Mouse (Mus musculus): Measurements from ENCODE around the gene Dnajb14. TPM values are rescaled to one million over a fixed set of nuclear protein-coding genes. Genes with fewer than 3 reads are reported as not detected.
A peak's percentile ranks its signal among the peaks of the same experiment; 100 is the strongest.

Gene Dnajb14
- polyA plus RNA-seq, 1 experiment from 2014 or later: 12.3 TPM

DNA sequence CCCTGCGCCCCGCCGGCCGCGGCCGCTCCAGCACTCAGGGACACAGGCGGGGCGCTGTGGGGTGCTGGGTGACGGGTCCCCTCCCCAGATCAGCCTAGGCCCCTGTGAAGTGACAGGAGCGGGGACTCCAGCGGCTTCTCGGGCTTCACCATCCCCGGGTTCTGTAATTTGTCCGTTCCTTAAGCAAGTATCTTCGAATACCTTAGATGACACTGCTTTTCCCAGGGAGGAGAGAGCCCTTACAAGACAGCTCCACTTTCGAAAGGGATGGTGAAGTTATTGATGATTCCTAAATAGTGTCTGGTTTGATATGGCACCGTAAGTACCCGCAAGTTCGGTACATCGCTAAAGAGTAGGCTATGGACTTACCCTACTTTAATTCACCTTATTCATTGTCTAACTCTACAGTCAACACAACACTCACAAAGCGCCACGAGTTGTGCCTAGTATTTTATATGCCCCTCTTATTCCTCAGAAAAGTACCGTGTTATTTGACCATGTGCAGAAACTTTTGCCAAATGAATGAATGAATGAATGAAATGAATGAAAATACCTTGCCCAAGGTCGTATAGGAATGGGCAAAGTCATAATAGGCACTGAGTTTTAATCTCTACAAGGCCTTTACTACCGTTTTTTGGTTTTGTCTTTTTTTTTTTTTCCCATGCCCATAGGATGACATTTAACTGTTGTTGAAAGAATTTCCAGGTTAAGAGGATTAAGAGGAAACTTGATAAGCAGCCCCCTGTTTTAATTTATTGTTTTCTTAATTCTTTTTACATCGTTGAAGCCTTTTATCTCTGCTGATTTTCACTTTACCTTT, 829 bp downstream of the Dnajb14 start:
- Histone ChIP-seq H3K4me3 (ENCODE audit: low read length) (peak overlapping the region; percentile 74), H3K9me3 (ENCODE audit: control insufficient read depth, low read length) (no peaks in the 10 kb centered on the region), H3K27me3 (ENCODE audit: control insufficient read depth, insufficient read depth, low read length) (no peaks in the 10 kb centered on the region), H3K9ac (ENCODE audit: low read depth, low read length) (peak overlapping the region; percentile 96), H3K4me2 (replicated peaks; ENCODE audit: low read depth, low read length) (peak overlapping the region; percentile 84), H3K4me1 (ENCODE audit: control insufficient read depth, insufficient read depth, low read length) (0 out of 2 replicates have a peak, but pooled peaks cover 2% of the 10 kb centered on the region), H3K27ac (ENCODE audit: low read depth, low read length) (peak overlapping the region; percentile 96), H3K36me3 (ENCODE audit: control insufficient read depth, insufficient read depth, low read length) (peaks cover 10% of the 10 kb centered on the region; the same call in 1 of the 2 replicates)
- 6% methylated on average over 25 of the region's 26 CpGs for WGBS
- ATAC-seq (ENCODE audit: low FRiP score, low TSS enrichment): peak; percentile 1; the same call in 1 of the 2 replicates

DNA sequence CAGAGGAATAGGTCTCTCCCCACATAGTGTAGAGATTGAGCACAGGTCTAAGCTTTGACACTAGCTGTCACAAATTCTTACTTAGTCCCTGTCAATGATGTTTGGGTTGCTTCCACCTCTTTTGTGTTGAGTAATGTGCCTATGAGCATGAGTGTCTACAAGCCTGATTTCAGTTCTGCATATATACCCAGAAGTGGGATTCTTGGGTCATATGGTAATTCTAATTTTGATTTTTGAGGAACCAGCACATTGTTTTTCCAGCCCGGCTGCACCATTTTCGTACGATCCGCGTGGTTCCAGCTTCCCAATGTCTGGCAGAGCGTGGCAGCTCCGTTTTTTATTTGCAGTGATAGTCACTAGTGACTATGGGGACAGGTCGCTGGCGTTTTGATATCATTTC, 1.9 kb downstream of the Dnajb14 start:
- 89% methylated on average over 9 of the region's 9 CpGs for WGBS
- Histone ChIP-seq H3K27me3 (ENCODE audit: control insufficient read depth, insufficient read depth, low read length) (no peaks in the 10 kb centered on the region), H3K9ac (ENCODE audit: low read depth, low read length) (no peak overlapping the region), H3K36me3 (ENCODE audit: control insufficient read depth, insufficient read depth, low read length) (peaks cover 10% of the 10 kb centered on the region; the same call in 1 of the 2 replicates), H3K9me3 (ENCODE audit: control insufficient read depth, low read length) (no peaks in the 10 kb centered on the region), H3K4me1 (ENCODE audit: control insufficient read depth, insufficient read depth, low read length) (no peaks in the 10 kb centered on the region), H3K27ac (ENCODE audit: low read depth, low read length) (no peak overlapping the region), H3K4me2 (replicated peaks; ENCODE audit: low read depth, low read length) (no peak overlapping the region), H3K4me3 (ENCODE audit: low read length) (no peak overlapping the region)
- ATAC-seq (ENCODE audit: low FRiP score, low TSS enrichment): no peak

DNA sequence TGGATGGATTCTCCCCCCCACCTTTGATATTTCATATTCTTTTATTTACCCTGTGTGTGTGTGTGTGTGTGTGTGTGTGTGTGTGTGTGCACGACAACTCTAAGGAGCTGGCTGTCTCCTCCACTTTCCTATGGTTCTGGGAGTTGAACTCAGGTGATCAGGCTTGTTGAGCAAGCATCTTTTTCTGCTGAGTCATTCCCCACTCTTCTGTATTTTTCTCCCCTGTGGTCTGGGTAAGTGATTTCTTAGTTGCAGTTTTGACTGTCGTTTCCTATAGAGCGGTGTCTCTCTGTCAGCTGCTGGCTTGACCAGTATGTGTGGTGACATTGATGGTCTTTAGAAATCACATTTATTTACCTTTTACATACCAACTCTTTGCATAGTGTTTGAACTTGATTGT, 11.8 kb downstream of the Dnajb14 start:
- Histone ChIP-seq H3K4me1 (ENCODE audit: control insufficient read depth, insufficient read depth, low read length) (no peaks in the 10 kb centered on the region), H3K9ac (ENCODE audit: low read depth, low read length) (no peak overlapping the region), H3K4me3 (ENCODE audit: low read length) (no peak overlapping the region), H3K4me2 (replicated peaks; ENCODE audit: low read depth, low read length) (no peak overlapping the region), H3K27ac (ENCODE audit: low read depth, low read length) (no peak overlapping the region), H3K36me3 (ENCODE audit: control insufficient read depth, insufficient read depth, low read length) (no peaks in the 10 kb centered on the region), H3K9me3 (ENCODE audit: control insufficient read depth, low read length) (no peaks in the 10 kb centered on the region), H3K27me3 (ENCODE audit: control insufficient read depth, insufficient read depth, low read length) (no peaks in the 10 kb centered on the region)
- WGBS: 93% methylated on average over 3 of the region's 3 CpGs
- no peak for ATAC-seq (ENCODE audit: low FRiP score, low TSS enrichment)

DNA sequence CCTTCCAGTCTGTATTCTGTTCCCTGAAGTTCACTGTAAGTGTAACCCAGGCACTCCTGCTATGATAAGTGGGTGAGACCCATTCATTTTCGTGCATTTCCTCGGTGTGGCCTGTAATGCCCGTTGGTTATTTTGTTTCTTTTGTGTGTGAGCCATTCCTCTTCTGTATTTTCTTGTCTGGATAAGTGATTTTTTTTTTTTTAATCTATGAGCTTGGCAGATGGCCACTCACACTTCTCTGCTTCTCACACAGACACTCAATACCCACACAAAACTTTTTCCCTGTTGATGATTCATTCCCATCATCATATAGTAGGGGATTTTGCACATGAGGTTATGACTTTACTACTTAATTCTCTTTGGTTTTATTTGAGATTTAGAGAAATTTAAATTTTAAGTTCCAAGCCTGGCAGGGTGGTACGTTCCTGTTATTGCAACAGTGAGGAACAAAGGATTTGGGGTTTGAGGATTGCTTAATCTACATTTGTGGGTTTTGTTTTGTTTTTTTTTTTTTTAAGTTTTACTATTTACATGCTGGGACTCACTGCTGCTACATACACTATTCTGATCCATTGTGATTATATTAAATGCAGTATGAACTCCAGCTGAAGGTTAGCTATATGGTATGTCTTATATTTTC, 12.8 kb downstream of the Dnajb14 start:
- ATAC-seq (ENCODE audit: low FRiP score, low TSS enrichment): no peak
- H3K27ac ChIP-seq (ENCODE audit: low read depth, low read length): no peak overlapping the region
- H3K27me3 ChIP-seq (ENCODE audit: control insufficient read depth, insufficient read depth, low read length): no peaks in the 10 kb centered on the region
- 83% methylated on average over 4 of the region's 4 CpGs for WGBS
- H3K4me3 ChIP-seq (ENCODE audit: low read length): no peak overlapping the region
- H3K9me3 ChIP-seq (ENCODE audit: control insufficient read depth, low read length): no peaks in the 10 kb centered on the region
- no peaks in the 10 kb centered on the region for H3K36me3 ChIP-seq (ENCODE audit: control insufficient read depth, insufficient read depth, low read length)
- H3K4me2 ChIP-seq (replicated peaks; ENCODE audit: low read depth, low read length): no peak overlapping the region
- H3K4me1 ChIP-seq (ENCODE audit: control insufficient read depth, insufficient read depth, low read length): no peaks in the 10 kb centered on the region
- no peak overlapping the region for H3K9ac ChIP-seq (ENCODE audit: low read depth, low read length)

DNA sequence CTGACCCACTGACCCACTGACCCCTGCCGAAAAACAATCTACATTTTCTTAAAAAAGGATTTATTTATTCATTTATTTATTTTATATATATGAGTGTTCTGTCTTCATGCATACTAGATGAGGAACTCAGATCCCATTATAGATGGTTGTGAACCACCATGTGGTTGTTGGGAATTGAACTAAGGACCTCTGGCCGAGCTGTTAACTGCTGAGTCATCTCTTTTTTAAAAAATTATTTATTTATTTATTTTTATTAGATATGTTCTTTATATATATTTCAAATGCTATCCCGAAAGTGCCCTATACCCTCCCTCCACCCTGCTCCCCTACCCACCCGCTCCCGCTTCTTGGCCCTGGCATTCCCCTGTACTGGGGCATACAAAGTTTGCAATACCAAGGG, 13.6 kb downstream of the Dnajb14 start:
- 92% methylated on average over 5 of the region's 5 CpGs for WGBS
- Histone ChIP-seq H3K4me3 (ENCODE audit: low read length) (no peak overlapping the region), H3K36me3 (ENCODE audit: control insufficient read depth, insufficient read depth, low read length) (peaks cover under 1% of the 10 kb centered on the region; the same call in 1 of the 2 replicates), H3K9me3 (ENCODE audit: control insufficient read depth, low read length) (no peaks in the 10 kb centered on the region), H3K4me2 (replicated peaks; ENCODE audit: low read depth, low read length) (no peak overlapping the region), H3K27ac (ENCODE audit: low read depth, low read length) (no peak overlapping the region), H3K4me1 (ENCODE audit: control insufficient read depth, insufficient read depth, low read length) (no peaks in the 10 kb centered on the region), H3K27me3 (ENCODE audit: control insufficient read depth, insufficient read depth, low read length) (no peaks in the 10 kb centered on the region), H3K9ac (ENCODE audit: low read depth, low read length) (no peak overlapping the region)
- no peak for ATAC-seq (ENCODE audit: low FRiP score, low TSS enrichment)

DNA sequence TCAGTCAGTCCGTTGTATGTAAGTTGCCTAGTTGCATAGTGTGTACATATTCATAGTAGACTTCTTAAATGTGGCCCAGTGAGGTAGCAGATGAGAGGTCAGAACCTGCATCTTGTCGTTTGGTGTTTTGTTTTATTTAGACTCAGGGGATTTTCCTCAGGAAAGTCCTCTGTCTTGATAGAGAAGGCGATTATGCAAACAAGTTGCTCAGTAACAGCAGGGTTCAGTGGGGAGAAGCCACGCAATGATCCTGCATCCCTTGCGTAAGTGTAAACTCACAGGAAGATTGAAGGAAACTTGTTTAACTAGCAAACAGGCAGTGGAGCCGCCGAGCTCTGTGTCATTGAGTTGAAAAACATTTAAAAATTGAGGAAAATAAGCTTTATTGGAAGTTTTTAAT, 20.5 kb downstream of the Dnajb14 start:
- H3K27me3 ChIP-seq (ENCODE audit: control insufficient read depth, insufficient read depth, low read length): no peaks in the 10 kb centered on the region
- no peak for ATAC-seq (ENCODE audit: low FRiP score, low TSS enrichment)
- no peak overlapping the region for H3K4me3 ChIP-seq (ENCODE audit: low read length)
- H3K4me2 ChIP-seq (replicated peaks; ENCODE audit: low read depth, low read length): no peak overlapping the region
- peaks cover 15% of the 10 kb centered on the region; the same call in 1 of the 2 replicates for H3K36me3 ChIP-seq (ENCODE audit: control insufficient read depth, insufficient read depth, low read length)
- WGBS: 87% methylated on average over 7 of the region's 7 CpGs
- no peak overlapping the region for H3K9ac ChIP-seq (ENCODE audit: low read depth, low read length)
- H3K4me1 ChIP-seq (ENCODE audit: control insufficient read depth, insufficient read depth, low read length): no peaks in the 10 kb centered on the region
- no peaks in the 10 kb centered on the region for H3K9me3 ChIP-seq (ENCODE audit: control insufficient read depth, low read length)
- no peak overlapping the region for H3K27ac ChIP-seq (ENCODE audit: low read depth, low read length)

DNA sequence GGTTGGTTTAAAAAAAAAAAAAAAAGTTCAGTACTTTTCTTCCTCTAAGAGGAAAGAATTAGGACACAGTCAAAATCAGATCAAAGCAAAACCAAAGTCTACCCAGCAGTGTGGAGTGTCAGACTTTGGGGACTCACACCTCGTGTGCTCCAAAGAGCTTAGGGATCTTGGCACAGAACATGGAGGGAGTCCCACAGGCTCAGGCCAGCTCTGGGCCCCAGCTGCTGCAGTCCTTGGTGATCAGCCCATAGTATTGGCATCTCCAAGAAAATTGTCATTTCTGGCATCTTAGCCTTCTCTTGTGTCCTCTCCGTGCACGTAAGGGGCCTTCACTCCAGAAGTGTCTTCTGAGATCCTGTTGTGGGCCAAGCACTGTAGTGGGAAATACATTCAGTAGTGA, 23.6 kb downstream of the Dnajb14 start:
- ATAC-seq (ENCODE audit: low FRiP score, low TSS enrichment): no peak
- H3K36me3 ChIP-seq (ENCODE audit: control insufficient read depth, insufficient read depth, low read length): peaks cover 21% of the 10 kb centered on the region; the same call in 1 of the 2 replicates

DNA sequence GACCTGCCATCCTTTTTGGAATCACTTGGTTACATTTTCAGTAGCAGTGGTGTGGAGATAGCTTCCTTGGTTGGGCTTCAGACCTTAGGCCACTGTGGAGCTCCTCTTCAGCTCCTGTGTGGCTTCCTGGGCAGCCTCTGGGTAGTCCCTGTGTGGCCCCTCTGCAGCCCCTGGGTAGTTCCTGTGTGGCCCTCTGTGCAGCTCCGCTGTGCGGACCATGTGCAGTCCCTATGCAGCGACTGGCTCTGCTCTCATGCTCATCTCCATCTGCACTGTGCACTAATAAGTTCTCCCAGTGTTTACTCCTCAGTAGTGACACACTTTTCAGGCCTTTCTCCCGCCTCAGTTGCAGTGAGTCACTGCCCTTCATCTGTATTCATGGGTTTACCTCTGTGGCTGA, 24.6 kb downstream of the Dnajb14 start:
- no peak overlapping the region for H3K4me3 ChIP-seq (ENCODE audit: low read length)
- H3K27ac ChIP-seq (ENCODE audit: low read depth, low read length): no peak overlapping the region
- no peaks in the 10 kb centered on the region for H3K4me1 ChIP-seq (ENCODE audit: control insufficient read depth, insufficient read depth, low read length)
- no peak for ATAC-seq (ENCODE audit: low FRiP score, low TSS enrichment)
- no peak overlapping the region for H3K4me2 ChIP-seq (replicated peaks; ENCODE audit: low read depth, low read length)
- H3K9ac ChIP-seq (ENCODE audit: low read depth, low read length): no peak overlapping the region
- H3K27me3 ChIP-seq (ENCODE audit: control insufficient read depth, insufficient read depth, low read length): no peaks in the 10 kb centered on the region
- 96% methylated on average over 4 of the region's 4 CpGs for WGBS
- no peaks in the 10 kb centered on the region for H3K9me3 ChIP-seq (ENCODE audit: control insufficient read depth, low read length)
- peaks cover 17% of the 10 kb centered on the region; the same call in 1 of the 2 replicates for H3K36me3 ChIP-seq (ENCODE audit: control insufficient read depth, insufficient read depth, low read length)

More for the DNA sequence above, 23.6 kb downstream of the Dnajb14 start:
- Histone ChIP-seq H3K4me3 (ENCODE audit: low read length) (no peak overlapping the region), H3K4me1 (ENCODE audit: control insufficient read depth, insufficient read depth, low read length) (no peaks in the 10 kb centered on the region), H3K9me3 (ENCODE audit: control insufficient read depth, low read length) (no peaks in the 10 kb centered on the region), H3K9ac (ENCODE audit: low read depth, low read length) (no peak overlapping the region), H3K27me3 (ENCODE audit: control insufficient read depth, insufficient read depth, low read length) (no peaks in the 10 kb centered on the region), H3K27ac (ENCODE audit: low read depth, low read length) (no peak overlapping the region), H3K4me2 (replicated peaks; ENCODE audit: low read depth, low read length) (no peak overlapping the region)
- 83% methylated on average over 3 of the region's 3 CpGs for WGBS

DNA sequence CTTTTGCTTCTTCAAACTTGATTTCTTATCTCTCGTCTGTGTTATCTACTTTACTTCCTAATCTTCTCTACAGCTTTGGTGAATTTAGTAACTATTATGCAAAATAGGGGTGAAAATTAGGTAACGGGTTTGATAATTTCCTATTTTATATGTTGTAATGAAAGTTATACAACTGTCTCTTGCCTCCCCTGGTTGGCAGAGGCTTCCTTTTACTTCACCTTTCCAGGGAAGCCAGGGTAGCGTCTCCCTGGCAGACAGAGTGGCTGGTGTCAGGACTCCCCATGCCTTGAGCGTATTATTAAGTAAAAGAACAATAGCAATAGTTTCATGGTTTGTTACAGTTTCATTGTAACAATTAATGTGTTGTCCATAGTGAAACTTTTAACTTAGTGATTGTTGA, 26.3 kb downstream of the Dnajb14 start:
- no peak overlapping the region for H3K27ac ChIP-seq (ENCODE audit: low read depth, low read length)
- 95% methylated on average over 4 of the region's 4 CpGs for WGBS
- no peaks in the 10 kb centered on the region for H3K4me1 ChIP-seq (ENCODE audit: control insufficient read depth, insufficient read depth, low read length)
- no peaks in the 10 kb centered on the region for H3K9me3 ChIP-seq (ENCODE audit: control insufficient read depth, low read length)
- no peak overlapping the region for H3K4me3 ChIP-seq (ENCODE audit: low read length)
- H3K4me2 ChIP-seq (replicated peaks; ENCODE audit: low read depth, low read length): no peak overlapping the region
- H3K36me3 ChIP-seq (ENCODE audit: control insufficient read depth, insufficient read depth, low read length): peaks cover 22% of the 10 kb centered on the region; the same call in 1 of the 2 replicates
- no peak for ATAC-seq (ENCODE audit: low FRiP score, low TSS enrichment)
- no peaks in the 10 kb centered on the region for H3K27me3 ChIP-seq (ENCODE audit: control insufficient read depth, insufficient read depth, low read length)
- H3K9ac ChIP-seq (ENCODE audit: low read depth, low read length): no peak overlapping the region
